Mouse (Mus musculus) myocyte (in vitro differentiated cells): ENCODE measurements around the gene Nefh.

ENCODE experiments used
- CEBPB ChIP-seq: IDR thresholded peaks from 2 replicates; pipeline ENCODE4 v1.6.1; 2011; ENCODE audit warnings: mild to moderate bottlenecking, moderate library complexity; ENCODE audit not compliant: poor library complexity, insufficient read depth, severe bottlenecking
- POLR2A ChIP-seq: IDR thresholded peaks from one replicate; pipeline ENCODE4 v1.6.1; 2011; ENCODE audit warnings: low read depth, mild to moderate bottlenecking, control low read depth, moderate library complexity; ENCODE audit not compliant: insufficient read length

GRCm38 (mm10) chr11:4996621-4997199, 48.8 kb upstream of the Nefh start:
- TF ChIP-seq CEBPB (no peak), POLR2A (no peak)
